Mouse (Mus musculus) cerebellum, adult 2 months (tissue): ENCODE results near the gene Cga. TPM values are rescaled to one million over a fixed set of nuclear protein-coding genes. Genes with fewer than 3 reads are reported as not detected.
A peak's percentile ranks its signal among the peaks of the same experiment; 100 is the strongest.

Experiments used
- DNase-seq, 2 experiments: peaks; one replicate each; pipeline ENCODE4 v3.0.0; 2021
- H3K27ac ChIP-seq: fragments of 200-500 bp; 2 replicates; pipeline ENCODE4 v1.5.1; 2012; ENCODE audit warnings: low read length, control low read depth, inconsistent platforms; ENCODE audit not compliant: insufficient read depth
- H3K27me3 ChIP-seq: fragments of 200-500 bp; 2 replicates; pipeline ENCODE4 v1.6.1; 2012; ENCODE audit warnings: inconsistent platforms, mild to moderate bottlenecking, low read length, moderate library complexity; ENCODE audit not compliant: control insufficient read depth, insufficient read depth
- H3K4me1 ChIP-seq: fragments of 200-500 bp; 2 replicates; pipeline ENCODE4 v1.6.1; 2011; ENCODE audit warnings: low read length; ENCODE audit not compliant: control insufficient read depth, insufficient read depth
- H3K4me3 ChIP-seq: fragments of 200-500 bp; replicated peaks from 2 replicates; pipeline ENCODE3; 2011; ENCODE audit warnings: mild to moderate bottlenecking, low read depth, low read length, control low read depth; ENCODE audit not compliant: insufficient read depth
- CTCF ChIP-seq: fragments of 200-500 bp; IDR thresholded peaks from 2 replicates; pipeline ENCODE4 v1.5.1; 2011; ENCODE audit warnings: low read depth, mild to moderate bottlenecking, control low read depth, low read length, moderate library complexity, borderline replicate concordance; ENCODE audit not compliant: insufficient read depth
- POLR2A ChIP-seq: fragments of 200-500 bp; IDR thresholded peaks from 2 replicates; pipeline ENCODE4 v1.6.1; 2011; ENCODE audit warnings: low read length, control low read depth, borderline replicate concordance; ENCODE audit not compliant: insufficient read depth
- WGBS: fragments of 180-500 bp; shearing (Covaris S2); methylation state at CpG from one replicate; pipeline ENCODE4 v1.1.7; 2018; 5-methylcytosine and 5-hydroxymethylcytosine counted together
- polyA plus RNA-seq: library from polyadenylated mRNA; depleted of rRNA; stranded (reverse); fragments of >200 nt; gene quantifications from 2 replicates; pipeline ENCODE4 v1.2.3, GENCODE M21; 2012

The Cga gene
- polyA plus RNA-seq, 1 experiment, result not detected

GRCm38 (mm10) chr4:34883366-34884029 is 10.1 kb upstream of the Cga start:
- DNase-seq, result no peak

GRCm38 (mm10) chr4:34885631-34886351 is 7.8 kb upstream of the Cga start:
- WGBS, result 57% methylated on average over 9 of the region's 9 CpGs
- no peak overlapping the region for H3K27ac ChIP-seq
- TF ChIP-seq POLR2A, result no peak
- TF ChIP-seq CTCF, result no peak
- DNase-seq, result no peak
- no peaks in the 10 kb centered on the region; the same call in 1 of the 2 replicates for H3K27me3 ChIP-seq
- no peaks in the 10 kb centered on the region for H3K4me1 ChIP-seq
- no peak overlapping the region for H3K4me3 ChIP-seq

More at GRCm38 (mm10) chr4:34883366-34884029, 10.1 kb upstream of the Cga start:
- WGBS, result 25% methylated on average over 16 of the region's 16 CpGs
- Histone ChIP-seq H3K27me3 (no peaks in the 10 kb centered on the region), H3K4me1 (no peaks in the 10 kb centered on the region), H3K4me3 (peak overlapping the region; percentile 87), H3K27ac (peak overlapping the region; percentile 97; the same call in 1 of the 2 replicates)
- no peak for TF ChIP-seq CTCF
- no peak for TF ChIP-seq POLR2A

- under 1% methylated on average over 48 of the region's 48 CpGs for whole genome bisulfite sequencing
- no peaks in the 10 kb centered on the region; the same call in 1 of the 2 replicates for H3K27me3 ChIP-seq
- H3K4me3 ChIP-seq, result peak overlapping the region; percentile 74
Measured at GRCm38 (mm10) chr4:34886490-34887111, 7.0 kb upstream of the Cga start.

GRCm38 (mm10) chr4:34887295-34887694 is 6.3 kb upstream of the Cga start:
- DNase-seq, result no peak
- no peaks in the 10 kb centered on the region for H3K4me1 ChIP-seq
- WGBS, result 5% methylated on average over 7 of the region's 7 CpGs
- no peaks in the 10 kb centered on the region; the same call in 1 of the 2 replicates for H3K27me3 ChIP-seq
- TF ChIP-seq CTCF (no peak), POLR2A (no peak)
- peak overlapping the region; percentile 74 for H3K4me3 ChIP-seq
- no peak overlapping the region for H3K27ac ChIP-seq

More at GRCm38 (mm10) chr4:34886490-34887111, 7.0 kb upstream of the Cga start:
- Histone ChIP-seq H3K4me1 (no peaks in the 10 kb centered on the region), H3K27ac (no peak overlapping the region)
- TF ChIP-seq CTCF, result no peak
- TF ChIP-seq POLR2A, result no peak
- DNase-seq, result peak; percentile 73 to 76

- no peak for TF ChIP-seq POLR2A
- no peak for TF ChIP-seq CTCF
- Histone ChIP-seq H3K27me3 (no peaks in the 10 kb centered on the region; the same call in 1 of the 2 replicates), H3K4me3 (no peak overlapping the region), H3K4me1 (no peaks in the 10 kb centered on the region), H3K27ac (no peak overlapping the region)
- WGBS, result 38% methylated on average over 15 of the region's 15 CpGs
- DNase-seq, result no peak
Measured at GRCm38 (mm10) chr4:34889101-34889811, 4.3 kb upstream of the Cga start.

- TF ChIP-seq POLR2A, result no peak
- DNase-seq, result no peak
- no peak overlapping the region for H3K4me3 ChIP-seq
- no peaks in the 10 kb centered on the region; the same call in 1 of the 2 replicates for H3K27me3 ChIP-seq
- WGBS, result 49% methylated on average over 2 of the region's 2 CpGs
- no peaks in the 10 kb centered on the region for H3K4me1 ChIP-seq
- H3K27ac ChIP-seq, result no peak overlapping the region
Measured at GRCm38 (mm10) chr4:34889812-34890185, 3.8 kb upstream of the Cga start.

- no peaks in the 10 kb centered on the region for H3K4me1 ChIP-seq
- H3K27me3 ChIP-seq, result no peaks in the 10 kb centered on the region
- 67% methylated on average over 2 of the region's 2 CpGs for WGBS
- no peak overlapping the region for H3K4me3 ChIP-seq
- DNase-seq, result no peak
- TF ChIP-seq CTCF (no peak), POLR2A (no peak)
- no peak overlapping the region for H3K27ac ChIP-seq
Measured at GRCm38 (mm10) chr4:34898497-34898896, 4.9 kb downstream of the Cga start.
